Mouse (Mus musculus) forebrain, embryonic 14.5 days (tissue): Measurements from ENCODE around the gene Vamp8. TPM values are rescaled to one million over a fixed set of nuclear protein-coding genes. Genes with fewer than 3 reads are reported as not detected.

Source experiments
- ATAC-seq: fragments of 200-750 bp; cut with Nextera tagmentation; 2 replicates; pipeline ENCODE4 v1.8.0; 2017; ENCODE audit warnings: mild to moderate bottlenecking, moderate library complexity
- DNase-seq: peaks from one replicate; pipeline ENCODE4 v3.0.0-alpha.2; 2015; ENCODE audit warnings: low spot score
- H3K27ac ChIP-seq: fragments of 300-500 bp; sonication (generic); 2 replicates; pipeline ENCODE4 v1.5.1; 2014; ENCODE audit warnings: low read depth, mild to moderate bottlenecking, control low read depth, low read length, moderate library complexity
- H3K27me3 ChIP-seq: fragments of 300-500 bp; sonication (generic); replicated peaks from 2 replicates; pipeline ENCODE4 v1.6.1; 2014; ENCODE audit warnings: low read length, control low read depth, mixed read lengths; ENCODE audit not compliant: control insufficient read depth, insufficient read depth
- H3K36me3 ChIP-seq: fragments of 300-500 bp; sonication (generic); 2 replicates; pipeline ENCODE4 v1.6.1; 2014; ENCODE audit warnings: low read length, control low read depth; ENCODE audit not compliant: control insufficient read depth, insufficient read depth
- H3K4me1 ChIP-seq: fragments of 300-500 bp; sonication (generic); 2 replicates; pipeline ENCODE4 v1.6.1; 2014; ENCODE audit warnings: antibody characterized with exemption, low read length, control low read depth; ENCODE audit not compliant: control insufficient read depth, insufficient read depth
- H3K4me2 ChIP-seq: fragments of 300-500 bp; sonication (generic); 2 replicates; pipeline ENCODE4 v1.6.1; 2014; ENCODE audit warnings: mild to moderate bottlenecking, control low read depth, low read length
- H3K4me3 ChIP-seq: fragments of 300-500 bp; sonication (generic); 2 replicates; pipeline ENCODE4 v1.5.1; 2014; ENCODE audit warnings: low read depth, low read length, control low read depth
- H3K9ac ChIP-seq: fragments of 300-500 bp; sonication (generic); 2 replicates; pipeline ENCODE4 v1.6.1; 2014; ENCODE audit warnings: mild to moderate bottlenecking, low read length, control low read depth, moderate library complexity
- H3K9me3 ChIP-seq: fragments of 300-500 bp; sonication (generic); replicated peaks from 2 replicates; pipeline ENCODE4 v1.6.1; 2016; ENCODE audit warnings: low read length, control low read depth, mixed read lengths; ENCODE audit not compliant: control insufficient read depth
- WGBS: fragments of 180-500 bp; shearing (Covaris S2); extraction: QIAGEN DNeasy Blood & Tissue Kit; methylation state at CpG from one replicate; pipeline ENCODE4 v1.1.7; 2014; 5-methylcytosine and 5-hydroxymethylcytosine counted together
- polyA plus RNA-seq: library from polyadenylated mRNA; unstranded; fragments of >200 nt; fragmentation: Nextera tagmentation; extraction: Ambion mirVana; gene quantifications from 2 replicates; pipeline ENCODE4 v1.2.1, GENCODE M21; 2014

The Vamp8 gene
- polyA plus RNA-seq, 1 experiment from 2014 or later, result 22.6 TPM

DNA sequence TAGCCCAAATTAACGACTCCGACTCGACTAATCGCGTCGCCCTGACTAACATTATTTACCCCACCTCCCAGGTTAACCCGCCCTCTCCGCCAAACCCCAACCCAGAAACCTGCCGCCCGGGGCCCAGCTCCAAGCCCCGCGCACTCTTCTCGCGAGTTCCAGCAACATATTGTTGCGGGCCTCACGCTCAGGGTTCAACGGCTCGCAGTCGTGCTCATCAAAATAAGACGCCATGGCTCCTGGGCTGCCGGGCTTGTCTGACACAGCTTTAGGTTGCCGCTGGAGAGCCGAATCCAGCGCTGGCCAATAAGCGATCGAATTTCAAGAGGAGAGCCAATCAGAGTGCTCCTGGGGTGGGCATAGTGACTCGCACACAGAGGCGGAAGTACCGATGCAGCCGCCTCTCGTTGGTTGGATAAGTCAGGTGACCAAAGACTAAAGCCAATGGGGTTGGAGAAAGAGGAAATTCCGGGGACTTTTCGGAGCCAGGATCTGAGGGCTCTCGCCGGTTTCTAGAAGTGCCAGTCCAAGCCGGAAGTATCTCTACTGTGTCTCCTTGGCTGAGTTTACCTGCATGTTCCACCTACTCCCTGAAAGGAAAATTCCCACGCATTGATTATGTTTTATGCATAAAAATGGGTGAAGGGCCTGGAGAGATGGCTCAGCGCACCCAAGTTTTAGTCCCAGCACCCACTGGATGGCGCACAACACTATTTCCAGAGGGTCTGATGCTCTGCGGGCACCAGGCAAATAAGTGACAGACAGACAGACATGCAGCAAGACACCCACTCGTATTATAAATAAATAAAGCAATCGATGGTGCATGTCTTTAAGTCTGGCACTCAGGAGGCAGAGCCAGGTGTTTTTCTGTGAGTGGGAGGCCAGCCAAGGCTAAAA is 28.1 kb downstream of the Vamp8 start:
- Histone ChIP-seq H3K4me3 (peak overlapping the region; percentile 55), H3K27ac (peak overlapping the region; percentile 70; the same call in 1 of the 2 replicates), H3K4me2 (peak overlapping the region; percentile 86), H3K4me1 (peaks cover 7% of the 10 kb centered on the region), H3K9ac (peak overlapping the region; percentile 76), H3K36me3 (peaks cover 24% of the 10 kb centered on the region), H3K9me3 (no peaks in the 10 kb centered on the region), H3K27me3 (no peaks in the 10 kb centered on the region)
- WGBS, result under 1% methylated on average over 42 of the region's 42 CpGs
- DNase-seq (peak; percentile 99), ATAC-seq (peak; percentile 99)

DNA sequence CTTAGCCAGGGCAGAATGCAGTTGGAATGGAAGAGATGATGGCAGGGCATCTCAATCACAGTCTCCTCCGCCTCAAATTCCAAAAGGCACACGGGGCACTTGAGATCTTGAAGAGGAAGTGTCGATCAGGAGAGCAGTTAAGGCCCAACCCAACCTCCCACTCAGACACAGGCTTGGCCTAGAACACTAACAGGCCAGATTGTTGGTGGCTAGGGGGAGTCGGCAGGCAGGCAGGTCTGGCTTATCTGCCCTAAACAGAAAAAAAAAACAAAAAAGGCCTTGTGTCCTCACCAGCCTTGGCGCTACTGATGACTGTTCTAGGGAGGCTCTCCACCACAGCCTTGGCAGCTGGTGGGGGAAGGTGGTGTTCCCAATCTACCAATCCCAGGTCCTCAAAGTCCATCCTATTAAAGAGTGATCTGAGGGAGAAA is 29.4 kb downstream of the Vamp8 start:
- Histone ChIP-seq H3K27ac (no peak overlapping the region), H3K36me3 (peaks cover 24% of the 10 kb centered on the region), H3K4me2 (peak overlapping the region; percentile 86), H3K27me3 (no peaks in the 10 kb centered on the region), H3K4me1 (peaks cover 7% of the 10 kb centered on the region), H3K9me3 (no peaks in the 10 kb centered on the region), H3K4me3 (peak overlapping the region; percentile 55), H3K9ac (no peak overlapping the region; the same call in 1 of the 2 replicates)
- ATAC-seq, result no peak
- DNase-seq, result no peak
- WGBS, result 79% methylated on average over 5 of the region's 5 CpGs

DNA sequence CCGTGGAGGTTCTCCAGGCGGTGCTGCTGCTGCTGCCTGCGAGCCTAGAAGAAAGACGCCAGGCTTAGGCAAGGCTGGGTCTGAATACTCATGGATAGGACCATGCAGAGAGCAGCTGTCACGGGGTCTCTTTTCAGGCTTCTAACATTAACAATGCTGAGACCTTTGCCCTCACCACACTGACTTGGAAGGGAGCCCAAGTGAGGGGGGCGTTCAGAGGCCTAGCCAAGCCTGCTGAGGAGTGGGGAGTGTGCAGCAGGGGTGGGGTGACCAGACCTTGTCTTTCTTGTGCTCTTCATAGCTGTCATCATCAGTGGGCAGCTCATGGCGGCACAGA is 29.9 kb downstream of the Vamp8 start:
- H3K4me3 ChIP-seq, result no peak overlapping the region
- ATAC-seq, result no peak
- no peak overlapping the region for H3K9ac ChIP-seq
- no peak for DNase-seq
- H3K36me3 ChIP-seq, result peaks cover 24% of the 10 kb centered on the region
- H3K27me3 ChIP-seq, result no peaks in the 10 kb centered on the region
- peaks cover 7% of the 10 kb centered on the region for H3K4me1 ChIP-seq
- H3K4me2 ChIP-seq, result no peak overlapping the region; the same call in 1 of the 2 replicates
- no peaks in the 10 kb centered on the region for H3K9me3 ChIP-seq
- WGBS, result 81% methylated on average over 7 of the region's 7 CpGs
- no peak overlapping the region for H3K27ac ChIP-seq

DNA sequence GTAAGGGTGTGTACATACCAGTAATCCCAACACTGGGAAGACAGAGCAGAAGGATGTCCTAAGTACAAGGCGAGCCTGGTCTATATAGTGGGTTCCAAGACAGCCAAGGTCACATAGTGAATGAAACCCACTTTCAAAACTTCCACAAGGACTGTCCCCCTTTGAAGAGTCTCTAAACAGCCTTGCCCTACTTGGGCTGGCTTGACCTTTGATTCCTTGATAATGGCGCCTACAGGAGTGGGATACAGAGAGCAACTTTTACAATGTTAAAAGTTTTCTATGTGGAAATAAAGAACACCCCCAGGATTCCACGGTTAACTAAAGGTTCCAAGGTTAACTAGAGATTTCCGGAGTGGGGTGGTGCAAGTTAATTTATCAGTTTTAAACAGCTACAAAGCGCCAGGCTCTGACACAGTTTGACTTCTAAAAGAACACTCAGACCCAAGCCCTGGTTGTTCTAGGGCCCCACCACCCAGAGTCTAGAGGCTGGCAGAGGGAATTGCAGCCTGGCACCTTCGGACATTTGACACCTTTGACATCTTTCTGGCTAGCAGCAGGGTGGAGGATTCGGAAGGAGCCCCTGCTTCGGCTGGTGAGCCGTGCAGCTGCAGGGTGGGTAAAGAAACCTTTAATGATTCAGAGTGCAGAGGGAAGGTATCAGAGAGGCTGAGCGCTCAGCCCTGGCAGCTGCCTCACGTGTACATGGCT is 30.5 kb downstream of the Vamp8 start:
- no peak for DNase-seq
- no peak overlapping the region for H3K27ac ChIP-seq
- no peak overlapping the region for H3K4me2 ChIP-seq
- peaks cover 8% of the 10 kb centered on the region for H3K4me1 ChIP-seq
- WGBS, result 84% methylated on average over 11 of the region's 11 CpGs
- H3K9me3 ChIP-seq, result no peaks in the 10 kb centered on the region
- peaks cover 24% of the 10 kb centered on the region for H3K36me3 ChIP-seq
- no peak for ATAC-seq
- H3K27me3 ChIP-seq, result no peaks in the 10 kb centered on the region
- H3K4me3 ChIP-seq, result no peak overlapping the region
- H3K9ac ChIP-seq, result no peak overlapping the region

DNA sequence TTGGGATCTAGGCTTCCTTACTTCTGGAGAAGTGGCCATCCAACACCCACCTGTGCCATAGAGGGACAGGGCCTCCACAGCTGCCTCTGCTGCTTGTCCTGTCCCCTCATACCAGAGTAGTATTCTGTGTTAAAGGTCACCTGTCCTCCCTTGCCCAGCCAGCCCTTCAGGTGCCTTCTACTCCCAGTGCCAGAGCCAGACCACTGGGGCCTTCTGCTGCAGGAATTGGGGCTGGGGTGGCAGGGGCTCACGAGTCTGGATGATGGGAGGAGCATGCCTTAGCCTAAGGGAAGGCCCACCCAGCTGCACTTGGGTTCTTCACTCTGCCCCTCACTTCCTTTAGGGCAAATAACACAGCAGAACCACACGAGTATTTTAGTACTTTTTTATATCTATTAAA is 31.2 kb downstream of the Vamp8 start:
- Histone ChIP-seq H3K36me3 (peaks cover 24% of the 10 kb centered on the region), H3K4me1 (peaks cover 13% of the 10 kb centered on the region), H3K9me3 (no peaks in the 10 kb centered on the region), H3K27me3 (no peaks in the 10 kb centered on the region), H3K4me2 (no peak overlapping the region), H3K9ac (no peak overlapping the region), H3K27ac (no peak overlapping the region), H3K4me3 (no peak overlapping the region)
- no peak for DNase-seq
- ATAC-seq, result no peak
- 86% methylated on average over 2 of the region's 2 CpGs for WGBS

DNA sequence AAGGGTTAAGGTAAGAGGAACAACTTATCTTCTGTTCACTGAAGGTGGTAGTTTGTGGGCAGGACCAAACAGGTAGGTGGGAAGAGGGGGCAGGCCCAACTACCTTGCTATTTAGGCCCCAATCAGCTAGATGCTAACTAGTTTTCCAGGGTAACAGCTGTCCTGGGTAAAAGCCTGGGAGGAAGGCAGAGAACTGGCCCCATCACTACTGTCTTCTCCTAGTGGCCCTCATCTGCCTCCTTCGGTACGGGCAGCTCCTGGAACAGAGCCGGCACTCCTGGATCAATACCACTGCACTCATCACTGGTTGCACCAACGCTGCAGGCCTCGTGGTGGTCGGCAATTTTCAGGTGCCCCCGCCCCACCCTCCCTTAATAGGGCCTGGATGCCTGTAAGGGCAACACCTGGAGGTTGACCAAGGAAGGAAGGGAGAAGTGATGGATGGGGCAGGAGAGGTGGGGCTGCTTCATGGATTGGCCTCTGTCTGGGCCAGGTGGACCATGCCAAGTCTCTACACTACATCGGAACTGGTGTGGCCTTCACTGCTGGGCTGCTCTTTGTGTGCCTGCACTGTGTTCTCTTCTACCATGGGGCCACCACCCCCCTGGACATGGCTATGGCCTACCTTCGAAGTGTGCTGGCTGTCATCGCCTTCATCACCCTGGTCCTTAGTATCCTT is 32.3 kb downstream of the Vamp8 start:
- Histone ChIP-seq H3K9me3 (no peaks in the 10 kb centered on the region), H3K27me3 (no peaks in the 10 kb centered on the region), H3K4me3 (no peak overlapping the region), H3K36me3 (peaks cover 24% of the 10 kb centered on the region), H3K27ac (no peak overlapping the region), H3K4me1 (peaks cover 13% of the 10 kb centered on the region), H3K4me2 (no peak overlapping the region), H3K9ac (no peak overlapping the region)
- 95% methylated on average over 10 of the region's 10 CpGs for WGBS
- no peak for ATAC-seq
- no peak for DNase-seq

DNA sequence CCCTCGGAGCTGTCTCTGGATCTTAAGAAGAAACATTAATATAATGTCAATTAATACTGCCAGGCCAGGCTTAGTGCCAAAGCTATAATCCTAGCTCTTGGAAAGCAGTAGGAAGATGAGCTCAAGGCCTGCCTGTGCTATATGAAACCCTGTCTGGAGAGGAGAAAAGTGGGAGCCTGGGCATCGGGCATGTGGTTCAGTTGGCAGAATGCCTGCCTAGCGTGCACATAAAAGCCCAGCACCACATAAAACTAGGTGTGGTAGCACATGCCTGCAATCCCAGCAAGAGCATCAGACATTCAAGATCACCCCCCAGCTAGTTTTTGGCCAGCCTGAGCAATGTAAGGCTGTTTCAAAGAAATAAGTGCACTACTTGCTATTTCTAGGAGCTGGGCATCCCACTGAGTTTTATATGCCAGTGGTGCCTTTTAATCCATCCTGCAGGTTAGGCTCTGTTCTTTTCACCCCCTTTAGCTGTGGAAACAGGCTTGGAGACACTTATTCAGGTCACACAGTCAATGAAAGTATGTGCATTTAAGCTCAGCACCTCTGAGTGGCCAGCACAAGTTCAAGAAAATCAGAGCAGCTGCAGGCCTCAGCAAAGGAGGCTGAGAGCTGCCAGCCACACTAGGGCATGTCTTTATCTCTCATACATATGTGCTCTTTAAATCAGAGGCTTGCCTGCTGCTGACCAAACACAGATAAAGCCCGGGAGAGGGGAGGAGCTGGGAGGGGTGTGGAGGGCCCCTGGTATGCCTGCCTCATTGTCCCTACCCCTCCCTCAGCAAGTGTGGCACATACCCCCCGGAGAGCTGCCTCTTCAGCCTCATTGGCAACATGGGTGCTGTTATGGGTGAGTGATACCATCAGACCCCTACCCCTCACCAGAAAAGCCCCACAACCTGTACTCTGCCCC is 33.1 kb downstream of the Vamp8 start:
- no peak overlapping the region for H3K4me3 ChIP-seq
- 77% methylated on average over 5 of the region's 5 CpGs for WGBS
- DNase-seq, result peak; percentile 32
- ATAC-seq, result no peak
- H3K4me1 ChIP-seq, result peaks cover 13% of the 10 kb centered on the region
- 0 out of 2 replicates have a peak overlapping the region, but pooled peaks have one; percentile 9 for H3K27ac ChIP-seq
- no peaks in the 10 kb centered on the region for H3K9me3 ChIP-seq
- H3K4me2 ChIP-seq, result no peak overlapping the region
- no peaks in the 10 kb centered on the region for H3K27me3 ChIP-seq
- H3K9ac ChIP-seq, result no peak overlapping the region
- H3K36me3 ChIP-seq, result peaks cover 24% of the 10 kb centered on the region

DNA sequence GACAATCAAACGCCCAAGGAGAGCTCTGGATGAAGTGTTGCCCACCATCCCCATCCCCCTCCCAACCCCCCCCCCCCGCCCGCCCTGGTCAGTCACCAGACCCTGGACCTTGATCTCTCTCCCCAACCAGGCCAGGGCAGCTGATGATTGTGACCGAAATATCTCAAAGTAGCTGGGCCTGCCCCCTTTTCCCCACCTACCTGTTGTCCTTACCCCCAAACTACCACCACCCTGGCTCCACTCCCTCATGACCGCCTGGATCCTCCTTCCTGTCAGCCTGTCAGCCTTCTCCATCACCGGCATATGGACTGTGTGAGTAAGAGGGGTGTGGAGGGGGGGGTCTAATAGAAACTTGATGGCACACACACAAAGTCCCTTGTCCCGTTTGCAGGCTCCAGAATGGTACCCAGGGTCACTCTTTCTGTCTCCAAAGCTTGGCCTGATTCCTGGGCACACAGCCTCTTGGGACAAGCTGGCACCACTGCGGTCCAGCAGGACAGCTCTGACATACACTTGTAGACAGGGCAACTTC is 34.4 kb downstream of the Vamp8 start:
- Histone ChIP-seq H3K4me1 (peaks cover 6% of the 10 kb centered on the region), H3K4me3 (peak overlapping the region; percentile 58), H3K27me3 (no peaks in the 10 kb centered on the region), H3K27ac (no peak overlapping the region), H3K36me3 (peaks cover 27% of the 10 kb centered on the region), H3K9ac (peak overlapping the region; percentile 78), H3K9me3 (no peaks in the 10 kb centered on the region), H3K4me2 (peak overlapping the region; percentile 96)
- ATAC-seq (no peak), DNase-seq (no peak)
- 43% methylated on average over 6 of the region's 8 CpGs for WGBS
